In genomic region chrX:155592467-155592866, GRCm38 (mm10) we compare ENCODE assay signal across 13 mouse cellular contexts.
DNase-seq lines count a peak whose midpoint lies in the region; ATAC-seq lines count a peak whose summit lies in the region.
"Had no signal": no experiment of that assay in that cellular context is flagged by ENCODE, and none has a peak within 500 bp of the region (broad histone marks: within the 10 kb centered on the region; RNA-seq: fewer than 3 reads in every experiment).

No protein-coding gene starts in this region.

- no peak for DNase-seq in frontal cortex, postnatal 14 days (ENCODE audit: low spot score in 2 of 2)
- DNase-seq in right cerebral cortex, adult 18-20 months = peak; percentile 21
- no peak for DNase-seq in right cerebral cortex, postnatal 36 days (ENCODE audit: low spot score in 2 of 2)
- peak; percentile 8 for DNase-seq in fibroblast of lung, adult 2 months (ENCODE audit: low read depth)
- no peak for DNase-seq in thymus, postnatal 10 days (ENCODE audit: low spot score in 2 of 2)
- no peak for DNase-seq in T-cell, adult 2 months (ENCODE audit: low spot score)
- DNase-seq: adrenal gland, adult 2 months; adrenal gland, postnatal 25 days; gastrocnemius, adult 2 months; gastrocnemius, postnatal 25 days; heart, postnatal 36 days had no signal

- ATAC-seq in frontal cortex, adult (ENCODE audit: low TSS enrichment) = peak; percentile 89
- ATAC-seq: forebrain, embryonic 15.5 days had no signal

Comparison
In these comparisons a context has a peak if more than half of its experiments do, and no peak if none do; other contexts are left out.
1. DNase-seq: peak in right cerebral cortex, adult 18-20 months (single experiment) and fibroblast of lung, adult 2 months (single experiment); none in frontal cortex, postnatal 14 days (0 of 2), right cerebral cortex, postnatal 36 days (0 of 2), thymus, postnatal 10 days (0 of 2) and T-cell, adult 2 months (single experiment).